Mouse (Mus musculus) small intestine, adult 2 months (tissue): ENCODE data around the gene Snx25.

ENCODE experiments used
- CTCF ChIP-seq: fragments of 200-500 bp; IDR thresholded peaks from 2 replicates; pipeline ENCODE4 v1.5.1; 2012; ENCODE audit warnings: low read depth, mild to moderate bottlenecking, control low read depth, inconsistent platforms, low read length, moderate library complexity, mixed read lengths; ENCODE audit not compliant: insufficient replicate concordance, insufficient read length; ENCODE audit errors: extremely low read depth
- POLR2A ChIP-seq: fragments of 200-500 bp; IDR thresholded peaks from 2 replicates; pipeline ENCODE4 v1.6.1; 2012; ENCODE audit warnings: low read depth, mild to moderate bottlenecking, control low read depth, inconsistent platforms, low read length, moderate library complexity

GRCm38 (mm10) chr8:46005596-46005995, 146.4 kb downstream of the Snx25 start, which contains the start of gene Ankrd37:
- TF ChIP-seq POLR2A (no peak), CTCF (no peak)
